Mouse (Mus musculus) testis, adult 2 months (tissue): ENCODE data around the gene Agpat3.

Experiments used
- CTCF ChIP-seq: fragments of 200-500 bp; IDR thresholded peaks from 2 replicates; pipeline ENCODE4 v1.5.1; 2012; ENCODE audit warnings: low read depth, mild to moderate bottlenecking, inconsistent platforms, low read length, moderate library complexity; ENCODE audit not compliant: control insufficient read depth, insufficient read depth, insufficient replicate concordance
- POLR2A ChIP-seq: fragments of 200-500 bp; IDR thresholded peaks from 2 replicates; pipeline ENCODE4 v1.6.1; 2012; ENCODE audit warnings: low read depth, mild to moderate bottlenecking, inconsistent platforms, low read length, moderate library complexity; ENCODE audit not compliant: control insufficient read depth

DNA sequence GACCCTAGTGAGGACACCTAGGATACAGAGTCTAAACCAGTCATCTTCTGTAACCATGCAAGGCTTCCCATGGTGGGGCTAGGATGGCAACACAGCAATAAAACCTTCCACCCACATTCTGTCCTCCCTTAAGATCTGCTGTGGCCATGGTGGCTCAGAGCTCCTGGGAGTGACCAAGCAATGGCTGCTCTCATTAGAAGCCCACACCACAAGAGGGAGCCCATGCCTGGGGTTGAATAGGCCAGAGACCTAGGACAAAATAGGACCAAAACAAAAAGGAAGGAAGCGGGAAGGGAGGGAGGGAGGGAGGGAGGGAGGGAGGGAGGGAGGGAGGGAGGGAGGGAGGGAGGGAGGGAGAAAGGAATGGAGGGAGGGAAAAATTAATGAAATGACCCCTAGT lies 29.5 kb downstream of the Agpat3 start:
- TF ChIP-seq CTCF = no peak
- TF ChIP-seq POLR2A = no peak
